ENCODE assay signal across 24 mouse cellular contexts in genomic region chr3:130482513-130482912, GRCm38 (mm10).
DNase-seq lines count a peak whose midpoint lies in the region; ATAC-seq and TF ChIP-seq lines count a peak whose summit lies in the region.
"Had no signal": no experiment of that assay in that cellular context is flagged by ENCODE, and none has a peak within 500 bp of the region (broad histone marks: within the 10 kb centered on the region; RNA-seq: fewer than 3 reads in every experiment).

No protein-coding gene starts in this region.

- H3K4me2 ChIP-seq in hindbrain, embryonic 16.5 days (ENCODE audit: low read length): no peak overlapping the region
- no peak overlapping the region for H3K4me2 ChIP-seq in hindbrain, postnatal 0 days (ENCODE audit: low read depth, low read length)
- no peak overlapping the region for H3K4me2 ChIP-seq in midbrain, embryonic 14.5 days (ENCODE audit: low read length)
- H3K4me2 ChIP-seq in midbrain, postnatal 0 days (ENCODE audit: low read depth, low read length, poor library complexity, severe bottlenecking): no peak overlapping the region
- H3K4me2 ChIP-seq in midbrain, embryonic 15.5 days: no peak overlapping the region
- H3K4me2 ChIP-seq: forebrain, embryonic 13.5 days; heart, embryonic 12.5 days; heart, embryonic 15.5 days had no signal

- TF ChIP-seq POLR2A in cerebellum, adult 2 months (IDR thresholded peaks at IDR 0.05; ENCODE audit: borderline replicate concordance, insufficient read depth, low read length): no peak

- no peaks in the 10 kb centered on the region for H3K27me3 ChIP-seq in hindbrain, embryonic 16.5 days (replicated peaks; ENCODE audit: control insufficient read depth, insufficient read depth, low read length)
- H3K27me3 ChIP-seq in hindbrain, postnatal 0 days (ENCODE audit: insufficient read depth, low read length): no peaks in the 10 kb centered on the region
- no peaks in the 10 kb centered on the region for H3K27me3 ChIP-seq in midbrain, embryonic 14.5 days (ENCODE audit: control insufficient read depth, insufficient read depth, low read length)
- H3K27me3 ChIP-seq in midbrain, postnatal 0 days (ENCODE audit: insufficient read depth, low read length): no peaks in the 10 kb centered on the region
- H3K27me3 ChIP-seq in midbrain, embryonic 15.5 days (replicated peaks): no peaks in the 10 kb centered on the region
- H3K27me3 ChIP-seq in cerebellum, adult 2 months (ENCODE audit: control insufficient read depth, insufficient read depth, low read length): no peaks in the 10 kb centered on the region
- H3K27me3 ChIP-seq: forebrain, embryonic 13.5 days; heart, embryonic 12.5 days; heart, embryonic 15.5 days had no signal

- no peaks in the 10 kb centered on the region for H3K4me1 ChIP-seq in hindbrain, embryonic 16.5 days (ENCODE audit: control insufficient read depth, insufficient read depth, low read depth, low read length)
- H3K4me1 ChIP-seq in hindbrain, postnatal 0 days (ENCODE audit: insufficient read depth, low read length): no peaks in the 10 kb centered on the region
- H3K4me1 ChIP-seq in midbrain, embryonic 14.5 days (ENCODE audit: control insufficient read depth, insufficient read depth, low read length): no peaks in the 10 kb centered on the region
- H3K4me1 ChIP-seq in midbrain, postnatal 0 days (ENCODE audit: insufficient read depth, low read length): no peaks in the 10 kb centered on the region
- H3K4me1 ChIP-seq in midbrain, embryonic 15.5 days: no peaks in the 10 kb centered on the region
- H3K4me1 ChIP-seq in cerebellum, adult 2 months (ENCODE audit: control insufficient read depth, insufficient read depth, low read length): no peaks in the 10 kb centered on the region
- H3K4me1 ChIP-seq: forebrain, embryonic 10.5 days; forebrain, embryonic 13.5 days; heart, embryonic 12.5 days; heart, embryonic 15.5 days; hindbrain, embryonic 10.5 days had no signal

- no peak for TF ChIP-seq CTCF in hindbrain, postnatal 0 days (IDR thresholded peaks at IDR 0.05; ENCODE audit: low read depth)
- TF ChIP-seq CTCF in midbrain, postnatal 0 days (IDR thresholded peaks at IDR 0.05): no peak
- TF ChIP-seq CTCF in cerebellum, adult 2 months (IDR thresholded peaks at IDR 0.05; ENCODE audit: borderline replicate concordance, insufficient read depth, low read depth, low read length): no peak

- H3K36me3 ChIP-seq in hindbrain, embryonic 16.5 days (ENCODE audit: control insufficient read depth, insufficient read depth, low read length): no peaks in the 10 kb centered on the region
- H3K36me3 ChIP-seq in hindbrain, postnatal 0 days (ENCODE audit: insufficient read depth, low read length): no peaks in the 10 kb centered on the region
- no peaks in the 10 kb centered on the region for H3K36me3 ChIP-seq in midbrain, embryonic 14.5 days (ENCODE audit: control insufficient read depth, insufficient read depth, low read length)
- H3K36me3 ChIP-seq in midbrain, postnatal 0 days (ENCODE audit: insufficient read depth, low read length): no peaks in the 10 kb centered on the region
- H3K36me3 ChIP-seq in midbrain, embryonic 15.5 days (replicated peaks): no peaks in the 10 kb centered on the region
- H3K36me3 ChIP-seq: forebrain, embryonic 10.5 days; heart, embryonic 12.5 days; heart, embryonic 15.5 days; hindbrain, embryonic 10.5 days had no signal

- H3K4me3 ChIP-seq in hindbrain, embryonic 16.5 days (ENCODE audit: low read length): no peak overlapping the region
- no peak overlapping the region for H3K4me3 ChIP-seq in hindbrain, postnatal 0 days (ENCODE audit: low read length)
- no peak overlapping the region for H3K4me3 ChIP-seq in midbrain, embryonic 14.5 days (replicated peaks; ENCODE audit: low read depth, low read length)
- H3K4me3 ChIP-seq in midbrain, postnatal 0 days (ENCODE audit: low read depth, low read length): no peak overlapping the region
- no peak overlapping the region for H3K4me3 ChIP-seq in midbrain, embryonic 15.5 days
- no peak overlapping the region for H3K4me3 ChIP-seq in cerebellum, adult 2 months (replicated peaks; ENCODE audit: insufficient read depth, low read depth, low read length)
- H3K4me3 ChIP-seq: forebrain, embryonic 10.5 days; forebrain, embryonic 13.5 days; gastrocnemius, adult 2 months; heart, embryonic 12.5 days; heart, embryonic 15.5 days; hindbrain, embryonic 10.5 days had no signal

- no peak for DNase-seq in hindbrain, postnatal 0 days (ENCODE audit: low spot score)
- DNase-seq in midbrain, embryonic 14.5 days: peak; percentile 27
- DNase-seq in midbrain, postnatal 0 days (ENCODE audit: low spot score): no peak
- DNase-seq in retina, embryonic 14.5 days (ENCODE audit: low spot score): peak; percentile 60
- DNase-seq in kidney, adult 8-10 months: no peak
- no peak for DNase-seq in cerebellum, adult 2 months
- DNase-seq: adrenal gland, adult 2 months; adrenal gland, postnatal 14 days; cerebellum, adult 11-12 months; cerebellum, adult 9-10 months; cerebellum, postnatal 14 days; gastrocnemius, adult 2 months; gastrocnemius, postnatal 14 days; heart, postnatal 10 days; heart, postnatal 36 days had no signal

- peak; percentile 30; the same call in 1 of the 2 replicates for ATAC-seq in hindbrain, embryonic 16.5 days
- no peak for ATAC-seq in hindbrain, postnatal 0 days
- peak; percentile 63; the same call in 1 of the 2 replicates for ATAC-seq in midbrain, embryonic 14.5 days (ENCODE audit: low FRiP score, low TSS enrichment)
- ATAC-seq in midbrain, postnatal 0 days (ENCODE audit: low FRiP score): no peak
- peak; percentile 76; the same call in 1 of the 2 replicates for ATAC-seq in midbrain, embryonic 15.5 days (replicated peaks)
- ATAC-seq: CD4-positive, CD25-positive, alpha-beta regulatory T cell, adult 4 months; forebrain, embryonic 13.5 days; forebrain, embryonic 16.5 days had no signal

- no peaks in the 10 kb centered on the region for H3K9me3 ChIP-seq in hindbrain, embryonic 16.5 days (ENCODE audit: control insufficient read depth, low read length)
- no peaks in the 10 kb centered on the region for H3K9me3 ChIP-seq in hindbrain, postnatal 0 days (ENCODE audit: low read length)
- no peaks in the 10 kb centered on the region for H3K9me3 ChIP-seq in midbrain, embryonic 14.5 days (ENCODE audit: control insufficient read depth, low read length)
- H3K9me3 ChIP-seq in midbrain, postnatal 0 days (ENCODE audit: low read length): no peaks in the 10 kb centered on the region
- H3K9me3 ChIP-seq in midbrain, embryonic 15.5 days: no peaks in the 10 kb centered on the region
- H3K9me3 ChIP-seq: forebrain, embryonic 10.5 days; forebrain, embryonic 13.5 days; heart, embryonic 12.5 days; heart, embryonic 15.5 days; hindbrain, embryonic 10.5 days had no signal

- no peak overlapping the region for H3K9ac ChIP-seq in hindbrain, embryonic 16.5 days (ENCODE audit: low read depth, low read length)
- H3K9ac ChIP-seq in hindbrain, postnatal 0 days (replicated peaks; ENCODE audit: low read length): no peak overlapping the region
- H3K9ac ChIP-seq in midbrain, embryonic 14.5 days (replicated peaks; ENCODE audit: low read length): no peak overlapping the region
- H3K9ac ChIP-seq in midbrain, postnatal 0 days (replicated peaks; ENCODE audit: low read length, poor library complexity, severe bottlenecking): no peak overlapping the region
- no peak overlapping the region for H3K9ac ChIP-seq in midbrain, embryonic 15.5 days
- H3K9ac ChIP-seq: forebrain, embryonic 13.5 days; heart, embryonic 12.5 days; heart, embryonic 15.5 days had no signal

- H3K27ac ChIP-seq in hindbrain, embryonic 16.5 days (ENCODE audit: low read depth, low read length): no peak overlapping the region
- no peak overlapping the region for H3K27ac ChIP-seq in hindbrain, postnatal 0 days
- no peak overlapping the region for H3K27ac ChIP-seq in midbrain, embryonic 14.5 days (replicated peaks; ENCODE audit: low read depth, low read length)
- no peak overlapping the region for H3K27ac ChIP-seq in midbrain, postnatal 0 days (ENCODE audit: low read depth, low read length)
- no peak overlapping the region for H3K27ac ChIP-seq in midbrain, embryonic 15.5 days
- H3K27ac ChIP-seq in cerebellum, adult 2 months (ENCODE audit: insufficient read depth, low read length): no peak overlapping the region
- H3K27ac ChIP-seq: forebrain, embryonic 10.5 days; forebrain, embryonic 13.5 days; gastrocnemius, adult 2 months; heart, embryonic 15.5 days; hindbrain, embryonic 10.5 days had no signal

- WGBS in hindbrain, embryonic 16.5 days: 75% methylated on average over 8 of the region's 8 CpGs
- WGBS in hindbrain, postnatal 0 days: 78% methylated on average over 8 of the region's 8 CpGs
- WGBS in midbrain, embryonic 14.5 days: 64% methylated on average over 8 of the region's 8 CpGs
- WGBS in midbrain, postnatal 0 days: 69% methylated on average over 8 of the region's 8 CpGs
- 68% methylated on average over 8 of the region's 8 CpGs for WGBS in midbrain, embryonic 15.5 days
- WGBS in cerebellum, adult 2 months: 86% methylated on average over 8 of the region's 8 CpGs

Comparison
In these comparisons a context has a peak if more than half of its experiments do, and no peak if none do; other contexts are left out.
1. ATAC-seq: peak in hindbrain, embryonic 16.5 days (single experiment), midbrain, embryonic 14.5 days (single experiment) and midbrain, embryonic 15.5 days (single experiment); none in hindbrain, postnatal 0 days (single experiment) and midbrain, postnatal 0 days (single experiment).
2. DNase-seq: peak in midbrain, embryonic 14.5 days (single experiment) and retina, embryonic 14.5 days (single experiment); none in hindbrain, postnatal 0 days (single experiment), midbrain, postnatal 0 days (single experiment), kidney, adult 8-10 months (0 of 2) and cerebellum, adult 2 months (0 of 2).